8 mouse cellular contexts compared by ENCODE assay signal in genomic region chr10:59948363-59949254, GRCm38 (mm10). TPM values are rescaled to one million over a fixed set of nuclear protein-coding genes. Genes with fewer than 3 reads are reported as not detected.
DNase-seq lines count a peak whose midpoint lies in the region; ATAC-seq lines count a peak whose summit lies in the region.

No protein-coding gene starts in this region.

- H3K4me3 ChIP-seq in liver, embryonic 11.5 days (ENCODE audit: low read depth, low read length), result no peak overlapping the region
- peak overlapping the region; percentile 88; the same call in 1 of the 2 replicates for H3K4me3 ChIP-seq in embryonic facial prominence, embryonic 10.5 days
- H3K4me3 ChIP-seq in lung, embryonic 16.5 days (ENCODE audit: low read length), result no peak overlapping the region

- H3K4me2 ChIP-seq in liver, embryonic 11.5 days, result peak overlapping the region; percentile 1; the same call in 1 of the 2 replicates
- H3K4me2 ChIP-seq in lung, embryonic 16.5 days (ENCODE audit: low read depth, low read length), result no peak overlapping the region; the same call in 1 of the 2 replicates

- no peaks in the 10 kb centered on the region for H3K9me3 ChIP-seq in liver, embryonic 11.5 days (ENCODE audit: control insufficient read depth, low read length)
- H3K9me3 ChIP-seq in embryonic facial prominence, embryonic 10.5 days, result no peaks in the 10 kb centered on the region
- H3K9me3 ChIP-seq in lung, embryonic 16.5 days (ENCODE audit: control insufficient read depth, low read length), result no peaks in the 10 kb centered on the region

- H3K36me3 ChIP-seq in liver, embryonic 11.5 days (ENCODE audit: control insufficient read depth, insufficient read depth, low read length), result peaks cover 3% of the 10 kb centered on the region; the same call in 1 of the 2 replicates
- H3K36me3 ChIP-seq in embryonic facial prominence, embryonic 10.5 days (replicated peaks), result peaks cover 14% of the 10 kb centered on the region
- no peaks in the 10 kb centered on the region for H3K36me3 ChIP-seq in lung, embryonic 16.5 days (ENCODE audit: control insufficient read depth, insufficient read depth, low read length)

- no peak for ATAC-seq in liver, embryonic 11.5 days (replicated peaks; ENCODE audit: low FRiP score)
- ATAC-seq in lung, embryonic 16.5 days (ENCODE audit: low read depth), result no peak

- intact Hi-C loops in heart, postnatal 14 days (cut with DNase I), result no loop called here
- intact Hi-C loops in left cerebral cortex, postnatal 4 days (cut with DNase I), result no loop called here

- peaks cover 7% of the 10 kb centered on the region; the same call in 1 of the 2 replicates for H3K27me3 ChIP-seq in liver, embryonic 11.5 days (replicated peaks; ENCODE audit: control insufficient read depth, insufficient read depth, low read length)
- H3K27me3 ChIP-seq in embryonic facial prominence, embryonic 10.5 days (replicated peaks; ENCODE audit: low read depth, poor library complexity, severe bottlenecking), result no peaks in the 10 kb centered on the region
- no peaks in the 10 kb centered on the region for H3K27me3 ChIP-seq in lung, embryonic 16.5 days (ENCODE audit: control insufficient read depth, insufficient read depth, low read depth, low read length)

- no peak for DNase-seq in liver, embryonic 11.5 days (ENCODE audit: low spot score)
- no peak for DNase-seq in liver
- DNase-seq in embryonic facial prominence, embryonic 10.5 days (ENCODE audit: low spot score), result no peak
- peak; percentile 56 to 58 for DNase-seq in heart, postnatal 14 days
- DNase-seq in frontal cortex, postnatal 14 days (ENCODE audit: low spot score in 2 of 2), result no peak
- no peak for DNase-seq in layer of hippocampus, postnatal 14 days (ENCODE audit: low spot score in 2 of 2)
- no peak for DNase-seq in left cerebral cortex, postnatal 4 days

- H3K4me1 ChIP-seq in liver, embryonic 11.5 days (replicated peaks; ENCODE audit: control insufficient read depth, insufficient read depth, low read length), result peaks cover 22% of the 10 kb centered on the region
- H3K4me1 ChIP-seq in embryonic facial prominence, embryonic 10.5 days, result peaks cover 56% of the 10 kb centered on the region
- peaks cover 37% of the 10 kb centered on the region for H3K4me1 ChIP-seq in lung, embryonic 16.5 days (replicated peaks; ENCODE audit: control insufficient read depth, insufficient read depth, low read length)

- no peak overlapping the region for H3K27ac ChIP-seq in liver, embryonic 11.5 days (ENCODE audit: low read depth, low read length)
- H3K27ac ChIP-seq in embryonic facial prominence, embryonic 10.5 days (replicated peaks), result peak overlapping the region; percentile 58
- H3K27ac ChIP-seq in lung, embryonic 16.5 days (ENCODE audit: low read length), result peak overlapping the region; percentile 95

- H3K9ac ChIP-seq in liver, embryonic 11.5 days (ENCODE audit: low read depth, low read length), result no peak overlapping the region
- no peak overlapping the region; the same call in 1 of the 2 replicates for H3K9ac ChIP-seq in lung, embryonic 16.5 days (ENCODE audit: low read length)

- WGBS in liver, embryonic 11.5 days, result 49% methylated on average over 6 of the region's 6 CpGs
- WGBS in embryonic facial prominence, embryonic 10.5 days, result 48% methylated on average over 6 of the region's 6 CpGs
- 30% methylated on average over 6 of the region's 6 CpGs for WGBS in lung, embryonic 16.5 days

RNA-seq across cellular contexts. Expression of gene Ddit4, which starts 3.0 kb away (rescaled TPM):
- polyA plus RNA-seq in liver, embryonic 11.5 days (2014; fragmentation: Nextera tagmentation; extraction: Ambion mirVana), result 2.7 and 4.3 TPM in 2 replicates
- 35.9 and 42.0 TPM in 2 replicates for polyA plus RNA-seq in embryonic facial prominence, embryonic 10.5 days (2016; fragmentation: Nextera tagmentation; extraction: Ambion mirVana)
- 100 to 1,000 TPM; 188 to 191 TPM for total RNA-seq in heart, postnatal 14 days (2021)
- 36.3 and 39.3 TPM in 2 replicates for polyA plus RNA-seq in lung, embryonic 16.5 days (2015; fragmentation: Nextera tagmentation; extraction: Ambion mirVana)
- total RNA-seq in layer of hippocampus, postnatal 14 days (2021), result 100 to 1,000 TPM in 1 of 2 experiments, 10 to 100 TPM in 1; 99.5 to 106 TPM
- 10 to 100 TPM; 50.6 to 52.2 TPM for total RNA-seq in left cerebral cortex, postnatal 4 days (2021)

RNA-seq across cellular contexts. Expression of gene Ascc1, which starts 54.0 kb away (rescaled TPM):
- 37.2 and 37.4 TPM in 2 replicates for polyA plus RNA-seq in liver, embryonic 11.5 days (2014; fragmentation: Nextera tagmentation; extraction: Ambion mirVana)
- polyA plus RNA-seq in embryonic facial prominence, embryonic 10.5 days (2016; fragmentation: Nextera tagmentation; extraction: Ambion mirVana), result 35.8 and 41.8 TPM in 2 replicates
- total RNA-seq in heart, postnatal 14 days (2021), result 10 to 100 TPM; 19.1 to 21.7 TPM
- 48.2 and 51.6 TPM in 2 replicates for polyA plus RNA-seq in lung, embryonic 16.5 days (2015; fragmentation: Nextera tagmentation; extraction: Ambion mirVana)
- total RNA-seq in layer of hippocampus, postnatal 14 days (2021), result 10 to 100 TPM; 18.4 to 19.1 TPM
- total RNA-seq in left cerebral cortex, postnatal 4 days (2021), result 10 to 100 TPM; 25.8 to 27.1 TPM

RNA-seq across cellular contexts. Expression of gene Anapc16, which starts 54.3 kb away (rescaled TPM):
- 77.4 and 80.0 TPM in 2 replicates for polyA plus RNA-seq in liver, embryonic 11.5 days (2014; fragmentation: Nextera tagmentation; extraction: Ambion mirVana)
- polyA plus RNA-seq in embryonic facial prominence, embryonic 10.5 days (2016; fragmentation: Nextera tagmentation; extraction: Ambion mirVana), result 104 and 109 TPM in 2 replicates
- 10 to 100 TPM; 64.8 to 70.1 TPM for total RNA-seq in heart, postnatal 14 days (2021)
- polyA plus RNA-seq in lung, embryonic 16.5 days (2015; fragmentation: Nextera tagmentation; extraction: Ambion mirVana), result 103 and 104 TPM in 2 replicates
- 10 to 100 TPM; 67.4 to 69.2 TPM for total RNA-seq in layer of hippocampus, postnatal 14 days (2021)
- 10 to 100 TPM; 60.2 to 60.8 TPM for total RNA-seq in left cerebral cortex, postnatal 4 days (2021)

Comparison
In these comparisons a context has a peak if more than half of its experiments do, and no peak if none do; other contexts are left out.
1. DNase-seq: peak in heart, postnatal 14 days (2 of 2); none in liver, embryonic 11.5 days (single experiment), liver (single experiment), embryonic facial prominence, embryonic 10.5 days (single experiment), frontal cortex, postnatal 14 days (0 of 2), layer of hippocampus, postnatal 14 days (0 of 2) and left cerebral cortex, postnatal 4 days (single experiment).